Mouse (Mus musculus) C2C12 (cell line): ENCODE measurements around the gene Ms4a4a.

Experiments
- CTCF ChIP-seq: IDR thresholded peaks from one replicate; pipeline ENCODE4 v1.5.1; 2011; ENCODE audit not compliant: control insufficient read depth, insufficient read depth, insufficient read length
- MYOD1 ChIP-seq: IDR thresholded peaks from one replicate; pipeline ENCODE4 v1.6.1; 2011; ENCODE audit warnings: low read depth; ENCODE audit not compliant: control insufficient read depth, insufficient read length
- MYOG ChIP-seq: IDR thresholded peaks from one replicate; pipeline ENCODE4 v1.6.1; 2011; ENCODE audit not compliant: control insufficient read depth, insufficient read length; ENCODE audit errors: extremely low read depth
- USF1 ChIP-seq: IDR thresholded peaks from one replicate; pipeline ENCODE4 v1.6.1; 2011; ENCODE audit warnings: low read depth, mild to moderate bottlenecking, control low read depth, moderate library complexity

GRCm38 (mm10) chr19:11387109-11387508 is 11.8 kb downstream of the Ms4a4a start:
- TF ChIP-seq USF1 (no peak), CTCF (no peak), MYOD1 (no peak), MYOG (no peak)
